Mouse (Mus musculus) small intestine, adult 2 months (tissue): ENCODE results near the gene Ccdc107.

Source experiments
- CTCF ChIP-seq: fragments of 200-500 bp; IDR thresholded peaks from 2 replicates; pipeline ENCODE4 v1.5.1; 2012; ENCODE audit warnings: low read depth, mild to moderate bottlenecking, control low read depth, inconsistent platforms, low read length, moderate library complexity, mixed read lengths; ENCODE audit not compliant: insufficient replicate concordance, insufficient read length; ENCODE audit errors: extremely low read depth
- POLR2A ChIP-seq: fragments of 200-500 bp; IDR thresholded peaks from 2 replicates; pipeline ENCODE4 v1.6.1; 2012; ENCODE audit warnings: low read depth, mild to moderate bottlenecking, control low read depth, inconsistent platforms, low read length, moderate library complexity

DNA sequence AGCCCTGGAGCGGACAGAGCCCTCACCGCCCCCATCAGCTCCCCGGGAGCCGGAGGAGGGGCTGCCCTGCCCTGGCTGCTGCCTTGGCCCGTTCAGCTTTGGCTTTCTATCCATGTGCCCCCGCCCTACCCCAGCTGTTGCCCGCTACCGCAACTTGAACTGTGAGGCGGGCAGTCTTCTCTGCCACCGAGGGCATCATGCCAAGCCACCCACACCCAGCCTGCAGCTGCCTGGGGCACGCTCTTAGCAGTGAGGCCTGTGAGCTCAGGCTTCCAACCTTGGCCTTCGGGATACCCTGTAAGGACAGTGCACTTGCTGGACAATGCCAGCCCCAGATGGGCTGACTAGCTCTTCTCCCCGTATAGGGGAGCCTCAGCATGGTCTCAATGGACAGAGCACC is 45.4 kb upstream of the Ccdc107 start:
- TF ChIP-seq POLR2A (no peak), CTCF (no peak)
